Mouse (Mus musculus): ENCODE measurements around the gene Zfp961. TPM values are rescaled to one million over a fixed set of nuclear protein-coding genes. Genes with fewer than 3 reads are reported as not detected.
"Not testable (repeated sequence)": the region's sequence is repeated elsewhere in the genome, so short reads cannot be mapped to it uniquely, and the experiment has no call there.

The Zfp961 gene
- polyA plus RNA-seq, 1 experiment = 1.2 TPM

DNA sequence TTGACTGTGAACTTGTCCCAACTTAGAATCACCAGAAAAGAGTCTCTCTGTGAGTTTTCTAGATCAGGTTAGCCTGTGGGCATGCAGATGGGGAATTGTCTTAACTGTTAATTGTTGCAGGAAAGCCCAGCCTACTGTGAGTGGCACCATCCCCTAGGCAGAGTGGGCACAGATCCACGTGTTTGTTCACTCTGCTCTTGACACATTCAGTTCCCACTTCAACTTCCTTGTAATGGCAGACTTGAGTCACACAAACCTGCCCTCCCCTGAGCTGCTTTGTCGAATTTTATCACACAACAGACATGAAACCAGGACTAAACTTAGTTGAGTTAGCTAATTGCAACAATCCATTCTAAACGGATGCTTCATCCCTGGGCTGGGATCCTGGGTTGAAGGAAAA, 49.4 kb downstream of the Zfp961 start:
- no peak for TF ChIP-seq GATA1 (IDR thresholded peaks at IDR 0.05; ENCODE audit: low read length)

DNA sequence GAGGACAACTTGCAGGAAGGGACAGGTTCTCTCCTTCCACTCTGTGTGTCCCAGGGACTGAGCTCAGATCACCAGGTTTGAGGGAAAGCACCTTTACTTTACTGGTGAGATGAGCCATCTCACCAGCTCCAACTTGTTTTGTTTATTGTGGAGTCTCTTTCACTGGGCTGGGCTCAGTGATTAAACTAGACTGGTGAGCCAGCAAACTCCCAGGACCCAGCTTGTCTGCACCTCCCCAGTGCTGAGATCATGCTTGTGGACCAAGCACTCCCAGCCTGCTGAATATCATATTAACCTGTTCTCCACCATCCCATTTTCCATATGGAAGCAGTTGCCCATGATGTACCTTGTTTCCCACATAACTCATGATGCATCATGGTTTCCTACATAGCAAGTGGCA, 52.1 kb downstream of the Zfp961 start:
- no peak for TF ChIP-seq GATA1 (IDR thresholded peaks at IDR 0.05; ENCODE audit: low read length)

DNA sequence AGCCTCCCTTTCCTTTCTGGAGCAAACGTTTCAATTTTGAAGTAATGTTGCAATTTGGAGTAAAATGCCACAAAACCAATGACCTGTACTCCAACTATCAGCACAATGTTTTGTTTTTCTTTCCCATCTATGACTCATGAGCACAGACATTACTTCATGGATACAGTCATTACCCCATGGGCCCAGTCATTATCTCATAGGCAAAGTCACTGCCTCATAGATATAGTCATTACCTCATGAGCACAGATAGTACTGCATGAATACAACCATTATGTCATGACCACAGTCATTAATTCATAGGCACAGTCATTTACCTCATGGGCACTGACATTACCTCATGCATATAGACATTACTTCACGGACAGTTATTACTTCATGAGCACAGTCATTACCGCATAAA, 55.1 kb downstream of the Zfp961 start:
- TF ChIP-seq GATA1 (IDR thresholded peaks at IDR 0.05; ENCODE audit: low read length) = no peak

DNA sequence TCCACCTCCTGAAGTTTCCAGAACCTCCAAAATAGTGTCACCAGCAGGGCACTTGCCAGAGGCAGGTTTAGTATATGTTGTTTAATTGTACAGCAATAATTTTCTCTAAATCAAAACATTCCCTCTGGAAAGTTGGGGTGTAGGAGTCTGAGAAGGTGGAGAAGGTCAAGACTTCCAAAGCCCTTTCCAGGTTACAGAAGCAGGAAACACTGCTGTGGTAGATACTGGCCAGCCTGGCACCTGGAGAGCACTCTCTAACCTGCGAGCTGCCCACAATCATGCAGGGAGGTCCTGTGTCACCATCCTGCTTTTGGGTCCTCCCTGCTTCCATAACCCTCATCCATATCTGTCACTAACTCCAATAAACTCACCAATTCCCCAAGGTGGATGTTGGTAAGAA, 55.9 kb downstream of the Zfp961 start:
- TF ChIP-seq GATA1 (IDR thresholded peaks at IDR 0.05; ENCODE audit: low read length) = no peak

DNA sequence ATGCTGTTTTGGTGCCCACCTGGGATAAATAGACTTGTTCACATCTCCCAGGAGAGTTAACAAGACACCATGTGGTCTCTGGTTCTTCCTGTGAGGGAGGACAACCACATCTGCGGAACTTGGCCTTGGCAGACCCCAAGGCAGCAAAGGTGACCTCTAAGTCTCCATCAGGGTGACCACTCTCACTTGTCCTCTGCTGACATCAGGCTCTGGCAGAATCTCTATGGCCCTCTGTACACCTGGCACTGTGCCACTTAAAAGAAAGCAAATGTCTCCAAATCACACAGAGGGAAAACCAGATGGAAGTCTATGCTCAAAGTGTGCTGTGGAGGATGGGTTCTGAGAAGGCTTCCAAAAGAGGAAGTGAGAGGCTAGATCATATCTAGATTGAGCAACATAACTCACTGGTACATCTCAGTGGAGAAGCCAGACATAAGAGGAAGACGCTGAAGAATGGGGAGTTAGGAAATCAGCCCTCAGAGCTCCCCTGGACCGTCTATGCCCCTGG, 57.4 kb downstream of the Zfp961 start:
- no peak for TF ChIP-seq GATA1 (IDR thresholded peaks at IDR 0.05; ENCODE audit: low read length)

DNA sequence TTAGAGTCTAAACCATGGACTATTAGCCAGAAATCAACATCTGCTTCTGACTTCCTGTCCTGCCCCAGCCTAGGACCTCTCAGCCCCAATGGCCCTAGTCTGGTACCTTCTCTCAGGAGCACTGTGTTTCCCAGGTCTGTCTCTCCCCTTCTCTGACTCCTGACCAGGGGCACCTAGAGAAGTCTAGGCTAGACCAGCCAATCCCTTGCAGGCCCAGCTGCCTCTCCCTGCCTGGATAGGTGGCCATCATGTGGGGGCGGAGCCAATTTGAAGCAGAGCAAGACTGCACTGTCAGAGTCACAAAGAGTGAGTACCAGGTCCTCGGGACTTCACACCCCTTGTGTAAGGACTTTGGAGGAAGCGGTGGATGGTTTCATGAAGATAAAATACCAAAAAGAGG, 58.6 kb downstream of the Zfp961 start, which contains the start of gene Cyp4f18:
TSS of gene Cyp4f18 (minus strand) at position 154 of the 400 bp plus-strand sequence.
- no peak for TF ChIP-seq GATA1 (IDR thresholded peaks at IDR 0.05; ENCODE audit: low read length)

DNA sequence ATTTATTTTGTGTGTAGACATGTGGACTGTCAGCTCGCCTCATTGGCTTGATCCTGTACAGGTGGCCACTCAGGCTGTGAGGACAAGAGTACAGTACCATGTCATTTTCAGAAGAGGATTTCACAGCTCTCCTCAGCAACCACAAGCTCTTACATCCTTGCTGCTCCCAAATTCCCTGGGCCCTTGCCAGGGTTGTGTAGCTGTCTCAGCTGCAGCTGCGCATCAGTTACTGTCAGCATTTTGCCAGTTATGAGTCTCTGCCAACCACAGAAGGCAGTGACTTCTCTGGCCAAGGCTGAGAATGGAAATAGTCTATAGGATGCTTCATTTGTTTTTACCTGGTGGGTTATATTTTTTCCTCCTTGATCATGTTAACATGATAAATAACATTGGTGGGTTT, 67.3 kb downstream of the Zfp961 start:
- TF ChIP-seq GATA1 (IDR thresholded peaks at IDR 0.05; ENCODE audit: low read length) = no peak

DNA sequence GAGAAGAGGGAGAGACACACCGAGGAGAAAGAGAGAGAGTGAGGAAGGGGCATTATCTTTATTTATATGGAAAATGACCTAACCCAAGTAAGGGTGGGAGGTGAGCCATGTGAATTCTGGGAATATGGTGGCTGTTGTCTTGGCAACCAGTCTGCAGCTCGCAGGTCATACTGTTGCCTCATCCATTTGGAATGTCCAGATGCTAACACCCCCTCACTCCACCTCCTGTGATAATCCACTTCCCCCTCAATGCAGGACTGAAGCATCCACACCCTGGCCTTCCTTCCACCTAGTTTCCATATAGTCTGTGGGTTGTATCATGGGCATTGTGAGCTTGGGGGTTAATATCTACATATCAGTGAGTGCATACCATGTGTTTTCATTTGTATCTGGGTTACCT, 69.0 kb downstream of the Zfp961 start:
- no peak for TF ChIP-seq GATA1 (IDR thresholded peaks at IDR 0.05; ENCODE audit: low read length)

DNA sequence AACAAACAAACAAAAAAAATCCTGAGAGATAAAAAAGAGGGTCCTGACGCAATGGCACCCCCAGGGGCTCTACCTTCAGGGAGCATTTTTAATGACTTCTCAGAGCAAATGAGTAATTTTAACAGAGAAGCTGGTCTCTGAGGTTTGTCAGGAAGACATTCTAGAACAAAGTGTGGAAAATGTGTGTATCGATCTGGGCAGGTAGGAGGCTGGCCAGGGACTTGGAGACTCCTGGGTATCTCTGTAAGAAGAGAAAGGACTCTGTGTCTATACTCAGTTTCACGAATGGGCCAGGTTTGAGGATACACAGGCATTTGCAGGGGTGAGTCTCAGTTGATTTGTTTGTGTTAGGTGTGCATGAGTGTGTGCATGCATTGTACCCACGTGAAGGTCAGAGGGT, 90.1 kb downstream of the Zfp961 start, which contains the start of gene Olfr372:
TSS of gene Olfr372 (plus strand) at position 301 of the 400 bp plus-strand sequence.
- not testable (repeated sequence) for TF ChIP-seq GATA1 (IDR thresholded peaks at IDR 0.05; ENCODE audit: low read length)

DNA sequence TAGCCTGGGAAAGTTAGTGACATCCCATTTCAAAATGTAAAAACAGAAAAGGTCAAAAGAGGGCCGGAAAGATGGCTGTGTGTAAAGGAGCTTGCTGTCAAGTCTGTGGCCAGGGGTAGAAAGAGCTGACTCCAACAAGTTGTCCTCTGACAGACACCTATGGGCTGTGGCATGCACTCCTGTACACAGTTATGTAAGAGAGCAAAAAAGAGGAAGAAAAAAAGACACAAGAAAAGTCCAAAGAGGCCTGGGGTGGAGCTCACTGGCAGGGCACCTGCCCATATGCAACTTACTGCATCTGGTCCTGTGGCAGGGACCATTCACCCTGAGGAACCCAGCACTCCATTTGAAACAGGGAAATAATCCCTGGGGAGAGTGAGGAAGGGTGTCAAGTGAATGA, 91.7 kb downstream of the Zfp961 start:
- TF ChIP-seq GATA1 (IDR thresholded peaks at IDR 0.05; ENCODE audit: low read length) = no peak

Other genes starting within 250 kb of the Zfp961 start
- gene B3gnt3, start 249.2 kb upstream of the Zfp961 start, polyA plus RNA-seq (2012) = 0.02 TPM in 1 of 2 replicates, not detected in the other
- 32.9 and 36.1 TPM in 2 replicates for gene Fcho1, start 225.3 kb upstream of the Zfp961 start, polyA plus RNA-seq (2012)
- gene Zfp709, start 69.0 kb upstream of the Zfp961 start, polyA plus RNA-seq (2012) = 0.78 and 2.4 TPM in 2 replicates
- gene Zfp882, start 42.4 kb upstream of the Zfp961 start, polyA plus RNA-seq (2012) = 0.25 and 0.70 TPM in 2 replicates
- gene Zfp617, start 42.4 kb upstream of the Zfp961 start, polyA plus RNA-seq (2012) = 2.5 and 3.6 TPM in 2 replicates
- 0.16 and 0.30 TPM in 2 replicates for gene Cyp4f18, start 58.6 kb downstream of the Zfp961 start, polyA plus RNA-seq (2012)
- not detected in 2 replicates for gene Olfr372, start 90.2 kb downstream of the Zfp961 start, polyA plus RNA-seq (2012)
- not detected in 2 replicates for gene Olfr373, start 132.1 kb downstream of the Zfp961 start, polyA plus RNA-seq (2012)
- not detected in 2 replicates for gene Olfr374, start 156.0 kb downstream of the Zfp961 start, polyA plus RNA-seq (2012)
- gene Tpm4, start 183.9 kb downstream of the Zfp961 start, polyA plus RNA-seq (2012) = 0.04 TPM in 1 of 2 replicates, not detected in the other
- gene Rab8a, start 210.2 kb downstream of the Zfp961 start, polyA plus RNA-seq (2012) = 41.7 and 43.2 TPM in 2 replicates
- 0.12 and 0.25 TPM in 2 replicates for gene Hsh2d, start 238.6 kb downstream of the Zfp961 start, polyA plus RNA-seq (2012)